Mouse (Mus musculus): ENCODE measurements at regions not wholly inside any gene's neighbourhood (a gene's known extent, or its start where the extent isn't known, plus 50 kb on each side); places are given as distances from the start of the nearest gene placed in this dataset.

- H3K4me3 ChIP-seq (replicated peaks) = no peak overlapping the region
- no peaks in the 10 kb centered on the region; the same call in 1 of the 2 replicates for H3K9me3 ChIP-seq
- H3K4me1 ChIP-seq = no peaks in the 10 kb centered on the region
- no peaks in the 10 kb centered on the region for H3K36me3 ChIP-seq (replicated peaks; ENCODE audit: low read length)
- H3K27me3 ChIP-seq (replicated peaks) = no peaks in the 10 kb centered on the region
- TF ChIP-seq GATA1 (IDR thresholded peaks at IDR 0.05; ENCODE audit: borderline replicate concordance, low read length) (no peak), FLI1 (IDR thresholded peaks at IDR 0.05; ENCODE audit: low read length) (no peak)
Measured at GRCm38 (mm10) chr8:92472817-92473216, 115.4 kb downstream of the Irx5 start.

DNA sequence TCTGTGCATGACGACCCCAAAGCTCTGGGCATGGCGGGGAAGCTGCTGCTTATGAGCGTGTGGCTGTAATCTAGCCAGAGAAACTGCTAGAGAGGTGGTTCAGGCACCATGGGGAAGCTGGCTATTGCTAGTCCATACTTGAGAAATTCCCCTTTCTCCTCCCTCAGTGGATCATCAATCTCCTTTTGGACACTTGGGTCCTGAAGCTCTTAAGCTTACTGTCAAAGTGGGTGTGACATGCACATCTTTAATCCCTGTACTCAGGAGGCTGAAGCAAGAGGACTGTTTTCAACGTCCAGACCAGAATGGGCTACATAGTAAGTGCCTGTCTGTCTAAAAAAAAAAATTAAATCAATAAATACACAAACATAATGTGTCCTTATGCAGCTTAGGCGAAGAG is 125.0 kb downstream of the Irx5 start:
- Histone ChIP-seq H3K27me3 (replicated peaks) (no peaks in the 10 kb centered on the region), H3K4me3 (replicated peaks) (no peak overlapping the region), H3K9me3 (peaks cover 10% of the 10 kb centered on the region; the same call in 1 of the 2 replicates), H3K4me1 (no peaks in the 10 kb centered on the region), H3K36me3 (replicated peaks; ENCODE audit: low read length) (no peaks in the 10 kb centered on the region)
- TF ChIP-seq FLI1 (IDR thresholded peaks at IDR 0.05; ENCODE audit: low read length) (no peak), GATA1 (IDR thresholded peaks at IDR 0.05; ENCODE audit: borderline replicate concordance, low read length) (no peak)

GRCm38 (mm10) chr8:92483055-92483765 is 125.8 kb downstream of the Irx5 start:
- no peaks in the 10 kb centered on the region for H3K27me3 ChIP-seq (replicated peaks)
- H3K4me1 ChIP-seq = no peaks in the 10 kb centered on the region
- peaks cover 13% of the 10 kb centered on the region; the same call in 1 of the 2 replicates for H3K9me3 ChIP-seq
- no peak for TF ChIP-seq GATA1 (IDR thresholded peaks at IDR 0.05; ENCODE audit: borderline replicate concordance, low read length)
- no peak for TF ChIP-seq FLI1 (IDR thresholded peaks at IDR 0.05; ENCODE audit: low read length)
- H3K36me3 ChIP-seq (replicated peaks; ENCODE audit: low read length) = no peaks in the 10 kb centered on the region
- H3K4me3 ChIP-seq (replicated peaks) = no peak overlapping the region

DNA sequence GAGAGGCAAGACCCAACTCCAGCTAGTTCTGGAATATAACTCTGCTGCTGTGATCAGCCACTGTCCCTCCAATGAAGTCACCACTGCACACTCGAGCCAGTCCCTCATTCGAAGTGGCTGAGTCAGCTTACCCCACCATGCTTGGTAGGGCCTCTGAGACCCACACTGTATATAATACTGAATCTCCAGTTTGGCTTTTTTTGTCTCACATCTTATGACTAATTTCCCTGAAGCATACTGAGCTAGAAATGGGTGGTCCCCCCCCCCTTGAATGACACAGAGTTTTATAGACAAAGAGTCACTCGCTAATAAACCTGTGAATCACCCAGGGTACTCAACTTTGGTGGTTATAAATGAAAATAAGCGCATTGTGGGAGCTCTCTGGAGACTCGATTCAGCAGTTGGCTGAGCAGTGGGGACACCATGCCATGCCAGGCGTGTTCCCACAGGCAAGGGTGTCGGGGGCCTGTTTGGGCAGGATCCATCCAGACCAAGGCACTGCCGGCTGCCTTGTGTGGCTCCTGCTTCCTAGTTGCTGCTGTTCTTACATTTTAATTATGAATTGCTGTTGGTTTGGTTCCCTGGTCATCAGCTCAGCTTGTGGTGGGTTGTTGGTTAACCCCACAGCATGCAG is 131.2 kb downstream of the Irx5 start:
- H3K4me1 ChIP-seq = no peaks in the 10 kb centered on the region
- no peak overlapping the region for H3K4me3 ChIP-seq (replicated peaks)
- H3K36me3 ChIP-seq (replicated peaks; ENCODE audit: low read length) = no peaks in the 10 kb centered on the region
- H3K27me3 ChIP-seq (replicated peaks) = no peaks in the 10 kb centered on the region
- TF ChIP-seq FLI1 (IDR thresholded peaks at IDR 0.05; ENCODE audit: low read length) (no peak), GATA1 (IDR thresholded peaks at IDR 0.05; ENCODE audit: borderline replicate concordance, low read length) (no peak)
- peaks cover 19% of the 10 kb centered on the region for H3K9me3 ChIP-seq

DNA sequence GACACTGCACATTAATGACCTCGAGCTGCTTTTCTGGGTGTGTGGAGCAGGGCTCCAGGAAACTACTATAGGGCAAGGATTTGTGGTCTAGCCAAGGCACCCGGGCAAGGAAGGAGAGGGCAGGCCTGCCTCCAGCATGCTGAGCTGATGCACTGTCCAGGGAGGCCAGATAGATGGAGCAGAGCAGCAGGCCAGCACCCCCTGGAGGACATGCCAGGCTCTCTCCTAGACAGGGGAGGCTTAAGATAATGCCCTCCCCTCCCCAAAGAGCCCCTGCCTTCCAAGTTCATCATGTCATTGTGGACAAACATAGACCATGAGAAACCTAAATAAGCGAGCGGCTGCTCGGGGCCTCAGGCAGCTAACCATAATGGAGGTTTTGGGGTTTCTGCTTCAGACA is 134.1 kb downstream of the Irx5 start:
- no peak for TF ChIP-seq FLI1 (IDR thresholded peaks at IDR 0.05; ENCODE audit: low read length)
- no peak for TF ChIP-seq GATA1 (IDR thresholded peaks at IDR 0.05; ENCODE audit: borderline replicate concordance, low read length)
- Histone ChIP-seq H3K9me3 (peaks cover 26% of the 10 kb centered on the region), H3K4me3 (replicated peaks) (no peak overlapping the region), H3K4me1 (no peaks in the 10 kb centered on the region), H3K27me3 (replicated peaks) (no peaks in the 10 kb centered on the region), H3K36me3 (replicated peaks; ENCODE audit: low read length) (no peaks in the 10 kb centered on the region)

GRCm38 (mm10) chr8:92493403-92493802 is 136.0 kb downstream of the Irx5 start:
- Histone ChIP-seq H3K4me3 (replicated peaks) (no peak overlapping the region), H3K4me1 (no peaks in the 10 kb centered on the region), H3K36me3 (replicated peaks; ENCODE audit: low read length) (no peaks in the 10 kb centered on the region), H3K9me3 (peaks cover 28% of the 10 kb centered on the region), H3K27me3 (replicated peaks) (no peaks in the 10 kb centered on the region)
- TF ChIP-seq GATA1 (IDR thresholded peaks at IDR 0.05; ENCODE audit: borderline replicate concordance, low read length) (no peak), FLI1 (IDR thresholded peaks at IDR 0.05; ENCODE audit: low read length) (no peak)

GRCm38 (mm10) chr8:92505552-92506281 is 148.3 kb downstream of the Irx5 start:
- TF ChIP-seq FLI1 (IDR thresholded peaks at IDR 0.05; ENCODE audit: low read length) (no peak), GATA1 (IDR thresholded peaks at IDR 0.05; ENCODE audit: borderline replicate concordance, low read length) (no peak)

GRCm38 (mm10) chr8:92506436-92506835 is 149.0 kb downstream of the Irx5 start:
- H3K9me3 ChIP-seq = peaks cover 32% of the 10 kb centered on the region
- peaks cover 5% of the 10 kb centered on the region for H3K4me1 ChIP-seq
- no peaks in the 10 kb centered on the region for H3K27me3 ChIP-seq (replicated peaks)
- H3K4me3 ChIP-seq (replicated peaks) = no peak overlapping the region
- no peaks in the 10 kb centered on the region for H3K36me3 ChIP-seq (replicated peaks; ENCODE audit: low read length)
- no peak for TF ChIP-seq GATA1 (IDR thresholded peaks at IDR 0.05; ENCODE audit: borderline replicate concordance, low read length)
- TF ChIP-seq FLI1 (IDR thresholded peaks at IDR 0.05; ENCODE audit: low read length) = no peak

More at GRCm38 (mm10) chr8:92505552-92506281, 148.3 kb downstream of the Irx5 start:
- no peaks in the 10 kb centered on the region for H3K36me3 ChIP-seq (replicated peaks; ENCODE audit: low read length)
- H3K27me3 ChIP-seq (replicated peaks) = no peaks in the 10 kb centered on the region
- peaks cover 30% of the 10 kb centered on the region for H3K9me3 ChIP-seq
- H3K4me3 ChIP-seq (replicated peaks) = no peak overlapping the region
- peaks cover 5% of the 10 kb centered on the region for H3K4me1 ChIP-seq

GRCm38 (mm10) chr8:92506906-92507305 is 149.5 kb downstream of the Irx5 start:
- H3K27me3 ChIP-seq (replicated peaks) = no peaks in the 10 kb centered on the region
- peak overlapping the region; percentile 44 for H3K4me3 ChIP-seq (replicated peaks)
- peaks cover 5% of the 10 kb centered on the region for H3K4me1 ChIP-seq
- H3K36me3 ChIP-seq (replicated peaks; ENCODE audit: low read length) = no peaks in the 10 kb centered on the region
- H3K9me3 ChIP-seq = peaks cover 36% of the 10 kb centered on the region
- TF ChIP-seq GATA1 (IDR thresholded peaks at IDR 0.05; ENCODE audit: borderline replicate concordance, low read length) (no peak), FLI1 (IDR thresholded peaks at IDR 0.05; ENCODE audit: low read length) (no peak)

GRCm38 (mm10) chr8:92515385-92515784 is 158.0 kb downstream of the Irx5 start:
- H3K36me3 ChIP-seq (replicated peaks; ENCODE audit: low read length) = no peaks in the 10 kb centered on the region
- H3K27me3 ChIP-seq (replicated peaks) = no peaks in the 10 kb centered on the region
- no peaks in the 10 kb centered on the region for H3K4me1 ChIP-seq
- no peak overlapping the region for H3K4me3 ChIP-seq (replicated peaks)
- H3K9me3 ChIP-seq = peaks cover 57% of the 10 kb centered on the region
- TF ChIP-seq GATA1 (IDR thresholded peaks at IDR 0.05; ENCODE audit: borderline replicate concordance, low read length) = no peak
- no peak for TF ChIP-seq FLI1 (IDR thresholded peaks at IDR 0.05; ENCODE audit: low read length)

All from megakaryocyte, embryonic 14.5 days (primary cell).